Mouse (Mus musculus): ENCODE measurements around the gene Unc13d.

- peak; percentile 12 for TF ChIP-seq POLR2AphosphoS2 (IDR thresholded peaks at IDR 0.05; ENCODE audit: insufficient read length, low read depth)
- TF ChIP-seq POLR2A (IDR thresholded peaks at IDR 0.05; ENCODE audit: insufficient read length, low read depth) = no peak
- no peak for TF ChIP-seq MAX (IDR thresholded peaks at IDR 0.05; ENCODE audit: low read depth)
- TF ChIP-seq CEBPB (IDR thresholded peaks at IDR 0.05; ENCODE audit: insufficient read depth, poor library complexity, severe bottlenecking) = no peak
- TF ChIP-seq E2F4 (IDR thresholded peaks at IDR 0.05; ENCODE audit: insufficient read depth) = no peak
- no peak for TF ChIP-seq USF1 (IDR thresholded peaks at IDR 0.05; ENCODE audit: low read depth)
- no peak for TF ChIP-seq SRF (IDR thresholded peaks at IDR 0.05; ENCODE audit: control insufficient read depth, insufficient read length, low read depth)
- no peak for TF ChIP-seq MYOD1 (IDR thresholded peaks at IDR 0.05; ENCODE audit: control insufficient read depth in 1 of 3, insufficient read length in 2 of 3, low read depth in 2 of 3)
- TF ChIP-seq MYOG (IDR thresholded peaks at IDR 0.05; ENCODE audit: control insufficient read depth in 1 of 3, insufficient read depth in 1 of 3, insufficient read length in 2 of 3, low read depth in 2 of 3) = no peak
- TF ChIP-seq TCF12 (IDR thresholded peaks at IDR 0.05; ENCODE audit: insufficient read depth, poor library complexity, severe bottlenecking) = no peak
- TF ChIP-seq TCF3 (IDR thresholded peaks at IDR 0.05; ENCODE audit: insufficient read length, low read depth) = no peak
Measured at GRCm38 (mm10) chr11:116019360-116019791, 58.4 kb downstream of the Unc13d start.
